Mouse (Mus musculus) ES-E14 (cell line): ENCODE data around the gene Acp2. TPM values are rescaled to one million over a fixed set of nuclear protein-coding genes. Genes with fewer than 3 reads are reported as not detected.
A peak's percentile ranks its signal among the peaks of the same experiment; 100 is the strongest.

Experiments used
- DNase-seq: peaks from one replicate; pipeline ENCODE4 v3.0.0-alpha.2; 2013; ENCODE audit warnings: low read depth, low spot score
- H3K27ac ChIP-seq: 2 replicates; pipeline ENCODE4 v1.5.1; 2012; ENCODE audit warnings: low read depth, mild to moderate bottlenecking, low read length, moderate library complexity, mixed read lengths; ENCODE audit not compliant: poor library complexity, insufficient read depth, severe bottlenecking
- H3K36me3 ChIP-seq: 2 replicates; pipeline ENCODE4 v1.6.1; 2012; ENCODE audit warnings: mild to moderate bottlenecking, low read length, moderate library complexity, mixed read lengths; ENCODE audit not compliant: control insufficient read depth, poor library complexity, insufficient read depth, severe bottlenecking
- H3K4me1 ChIP-seq, 2 experiments: fragments of 150-350 bp in 1 of 2; sonication (generic) in 1 of 2; 2 replicates each; pipeline ENCODE4 v1.6.1; 2012; ENCODE audit warnings: low read length in 2 of 2, mild to moderate bottlenecking in 1 of 2, mixed read lengths in 1 of 2; ENCODE audit not compliant: control insufficient read depth in 2 of 2, insufficient read depth in 2 of 2, poor library complexity in 1 of 2
- H3K4me3 ChIP-seq, 2 experiments: fragments of 150-350 bp in 1 of 2; sonication (generic) in 1 of 2; 2 replicates each; pipeline ENCODE4 v1.5.1; 2012; ENCODE audit warnings: low read length in 2 of 2, low read depth in 1 of 2, mild to moderate bottlenecking in 1 of 2, mixed read lengths in 1 of 2; ENCODE audit not compliant: insufficient read depth in 1 of 2, poor library complexity in 1 of 2, severe bottlenecking in 1 of 2
- H3K9ac ChIP-seq: 2 replicates; pipeline ENCODE4 v1.6.1; 2012; ENCODE audit warnings: low read depth, mild to moderate bottlenecking, low read length, mixed read lengths; ENCODE audit not compliant: poor library complexity, insufficient read depth, severe bottlenecking
- H3K9me3 ChIP-seq: fragments of 150-350 bp; sonication (generic); 2 replicates; pipeline ENCODE4 v1.6.1; 2012; ENCODE audit warnings: low read depth, mild to moderate bottlenecking, low read length; ENCODE audit not compliant: control insufficient read depth, insufficient read depth
- CHD2 ChIP-seq: IDR thresholded peaks from 2 replicates; pipeline ENCODE4 v1.6.1; 2014; ENCODE audit warnings: mild to moderate bottlenecking, low read depth, low read length, inconsistent platforms
- HCFC1 ChIP-seq: IDR thresholded peaks from 2 replicates; pipeline ENCODE4 v1.6.1; 2012; ENCODE audit warnings: low read length, inconsistent platforms, borderline replicate concordance; ENCODE audit not compliant: insufficient read depth
- MAFK ChIP-seq: IDR thresholded peaks from 2 replicates; pipeline ENCODE4 v1.6.1; 2014; ENCODE audit warnings: mild to moderate bottlenecking, low read depth, low read length, inconsistent platforms; ENCODE audit not compliant: insufficient read depth
- ZC3H11A ChIP-seq: IDR thresholded peaks from 2 replicates; pipeline ENCODE4 v1.6.1; 2012; ENCODE audit warnings: low read depth, mild to moderate bottlenecking, inconsistent platforms, low read length, borderline replicate concordance
- ZNF384 ChIP-seq: IDR thresholded peaks from 2 replicates; pipeline ENCODE4 v1.6.1; 2012; ENCODE audit warnings: low read depth, low read length, inconsistent platforms
- in situ Hi-C, 2 experiments: fragments of 600-800 bp; cut with MboI; formaldehyde crosslinking; loops; one replicate each; pipeline ENCODE4 v1.15.1; 2025; ENCODE audit warnings: low sequenced_read_pairs in 2 of 2, inconsistent platforms in 1 of 2; ENCODE audit not compliant: unreplicated experiment in 2 of 2
- total RNA-seq: library from RNA; depleted of rRNA; stranded (reverse); fragments of 300-350 nt; gene quantifications from 2 replicates; pipeline ENCODE4 v1.2.3, GENCODE M21; 2012

The Acp2 gene
- total RNA-seq, 1 experiment = 12.9 TPM

- in situ Hi-C loops = no loop called here
- TF ChIP-seq MAFK (no peak), HCFC1 (no peak), ZC3H11A (no peak), ZNF384 (no peak), CHD2 (no peak)
- Histone ChIP-seq H3K4me1 (no peaks in the 10 kb centered on the region), H3K9ac (peak overlapping the region; percentile 84), H3K4me3 (peak overlapping the region; percentile 80), H3K9me3 (no peaks in the 10 kb centered on the region), H3K36me3 (peaks cover 9% of the 10 kb centered on the region; the same call in 1 of the 2 replicates), H3K27ac (0 out of 2 replicates have a peak overlapping the region, but pooled peaks have one; percentile 9)
- no peak for DNase-seq
These were observed 429 bp downstream of the Acp2 start for GRCm38 (mm10) chr2:91202972-91203656.

GRCm38 (mm10) chr2:91206254-91206775 is 3.6 kb downstream of the Acp2 start:
- peaks cover 20% of the 10 kb centered on the region; the same call in 1 of the 2 replicates for H3K36me3 ChIP-seq

DNA sequence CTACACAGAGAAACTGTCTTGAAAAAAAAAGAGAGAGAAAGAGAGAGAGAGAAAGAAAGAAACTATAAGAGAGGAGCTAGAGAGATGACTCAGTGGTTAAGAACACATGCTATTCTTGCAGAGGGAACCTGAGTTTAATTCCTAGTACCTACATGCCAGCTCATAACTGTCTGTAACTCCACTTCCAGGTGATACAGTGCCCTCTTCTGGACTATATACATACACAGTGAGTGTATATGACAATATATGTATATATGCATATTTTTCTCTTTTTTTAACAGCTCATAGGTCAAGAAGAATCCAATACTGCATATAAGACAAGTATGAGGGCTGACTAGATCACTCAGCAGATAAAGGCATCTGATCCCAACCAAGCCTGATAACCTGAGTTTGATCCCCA is 10.6 kb downstream of the Acp2 start:
- no peaks in the 10 kb centered on the region; a peak in 2 of 4 replicates for H3K4me1 ChIP-seq
- no peak for TF ChIP-seq MAFK
- no peak for TF ChIP-seq ZNF384
- no peak for TF ChIP-seq CHD2
- no peak for TF ChIP-seq ZC3H11A
- no peak for TF ChIP-seq HCFC1
- in situ Hi-C loops = no loop called here
- no peak overlapping the region for H3K4me3 ChIP-seq
- H3K9ac ChIP-seq = no peak overlapping the region
- H3K9me3 ChIP-seq = no peaks in the 10 kb centered on the region
- H3K36me3 ChIP-seq = peaks cover 13% of the 10 kb centered on the region
- DNase-seq = no peak
- no peak overlapping the region for H3K27ac ChIP-seq

More at GRCm38 (mm10) chr2:91206254-91206775, 3.6 kb downstream of the Acp2 start:
- H3K9me3 ChIP-seq = no peaks in the 10 kb centered on the region
- DNase-seq = no peak
- H3K27ac ChIP-seq = no peak overlapping the region
- TF ChIP-seq ZNF384 = no peak
- TF ChIP-seq HCFC1 = no peak
- no peak for TF ChIP-seq ZC3H11A
- TF ChIP-seq CHD2 = no peak
- TF ChIP-seq MAFK = no peak
- no peaks in the 10 kb centered on the region; a peak in 2 of 4 replicates for H3K4me1 ChIP-seq
- H3K4me3 ChIP-seq = no peak overlapping the region
- H3K9ac ChIP-seq = no peak overlapping the region
- in situ Hi-C loops = no loop called here

DNA sequence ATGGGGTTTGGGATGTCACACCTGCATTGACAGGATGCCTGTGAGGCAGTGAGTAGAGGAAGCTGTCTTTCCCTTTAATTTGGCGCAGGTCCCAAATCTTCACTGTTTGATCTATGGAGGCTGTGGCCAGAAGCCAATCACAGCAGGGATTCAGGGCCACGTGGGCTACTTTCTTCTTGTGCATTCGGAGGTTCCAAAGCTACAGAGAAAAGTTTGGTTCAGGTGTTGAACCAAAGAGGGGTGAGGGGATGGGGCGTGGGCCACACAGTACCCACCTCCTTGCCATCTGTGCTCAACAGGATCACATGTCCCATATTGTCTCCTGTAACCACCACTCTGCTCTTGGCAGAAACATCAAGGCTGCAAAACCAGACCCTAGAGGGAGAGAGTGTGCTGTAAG is 14.3 kb downstream of the Acp2 start:
- H3K27ac ChIP-seq = no peak overlapping the region
- no peak overlapping the region for H3K9ac ChIP-seq
- H3K36me3 ChIP-seq = peaks cover under 1% of the 10 kb centered on the region
- in situ Hi-C loops = no loop called here
- DNase-seq = no peak
- H3K9me3 ChIP-seq = no peaks in the 10 kb centered on the region
- peaks cover 0 to 2% of the 10 kb centered on the region in 2 experiments; a peak in 1 of 4 replicates for H3K4me1 ChIP-seq
- TF ChIP-seq ZNF384 (no peak), HCFC1 (no peak), MAFK (no peak), CHD2 (no peak), ZC3H11A (no peak)
- H3K4me3 ChIP-seq = no peak overlapping the region
